Mouse (Mus musculus) erythroblast, embryonic 14.5 days (primary cell): ENCODE results near the gene Cpsf3.

Experiments used
- GATA1 ChIP-seq: IDR thresholded peaks from 2 replicates; pipeline ENCODE4 v1.6.1; 2012; ENCODE audit warnings: low read length, inconsistent platforms, mixed read lengths
- TAL1 ChIP-seq: IDR thresholded peaks from 3 replicates; pipeline ENCODE4 v1.6.1; 2012; ENCODE audit warnings: low read length, inconsistent platforms, mixed read lengths

- TF ChIP-seq TAL1 (no peak), GATA1 (no peak)
These were observed 7.8 kb upstream of the Cpsf3 start for GRCm38 (mm10) chr12:21277352-21277864.
